In the genomic region with DNA sequence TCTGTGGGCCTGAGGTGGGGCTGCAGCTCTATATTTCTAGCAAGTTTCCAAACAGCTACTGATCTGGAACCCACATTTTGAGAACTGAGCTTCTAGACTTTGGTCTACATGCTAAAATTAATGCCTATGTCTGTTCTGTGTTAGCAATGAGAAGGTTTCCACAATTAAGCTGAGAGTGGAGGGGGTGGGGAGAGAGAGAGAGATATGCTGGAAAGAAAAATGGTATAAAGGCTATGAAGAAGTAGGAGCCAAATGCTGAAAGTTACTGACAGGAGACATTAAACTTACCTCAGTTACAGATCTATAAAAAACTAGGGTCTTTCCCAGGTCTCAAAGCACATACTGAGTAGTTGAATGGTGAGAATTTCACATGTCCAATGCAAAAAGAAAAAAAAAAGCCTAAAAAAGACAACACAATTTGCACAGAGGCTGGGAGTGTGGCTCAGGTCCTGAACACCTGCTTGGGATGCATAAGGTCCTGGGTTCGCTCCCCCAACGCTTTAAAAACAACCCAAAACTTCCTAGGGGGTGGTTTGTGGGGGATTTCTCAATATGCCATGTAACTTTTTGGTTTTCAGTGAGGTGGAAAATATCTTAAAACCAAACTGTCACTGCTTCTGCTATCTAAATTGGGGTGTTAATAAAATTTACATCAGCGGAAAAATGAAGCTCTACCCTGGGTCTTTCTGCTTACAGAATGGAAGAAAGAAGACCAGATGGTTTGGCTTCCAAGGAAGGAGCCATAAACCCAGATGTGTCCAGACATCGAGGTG, we compare ENCODE assay signal across 21 mouse cellular contexts. TPM values are rescaled to one million over a fixed set of nuclear protein-coding genes. Genes with fewer than 3 reads are reported as not detected.
DNase-seq lines count a peak whose midpoint lies in the region; ATAC-seq lines count a peak whose summit lies in the region.
"Had no signal": no experiment of that assay in that cellular context is flagged by ENCODE, and none has a peak within 500 bp of the region (broad histone marks: within the 10 kb centered on the region; RNA-seq: fewer than 3 reads in every experiment).

No protein-coding gene starts in this region.

- no peaks in the 10 kb centered on the region for H3K36me3 ChIP-seq in splenic B cell, adult 2 months (ENCODE audit: control insufficient read depth, insufficient read depth, low read length, poor library complexity, severe bottlenecking)
- H3K36me3 ChIP-seq in midbrain, embryonic 10.5 days = no peaks in the 10 kb centered on the region
- H3K36me3 ChIP-seq: embryonic facial prominence, embryonic 10.5 days; embryonic facial prominence, embryonic 12.5 days; forebrain, embryonic 15.5 days; G1E had no signal

- peaks cover 17% of the 10 kb centered on the region for H3K4me1 ChIP-seq in midbrain, embryonic 10.5 days

- no peak overlapping the region for H3K4me3 ChIP-seq in midbrain, embryonic 10.5 days
- H3K4me3 ChIP-seq: embryonic facial prominence, embryonic 10.5 days; embryonic facial prominence, embryonic 12.5 days; forebrain, embryonic 13.5 days; forebrain, embryonic 15.5 days had no signal

- peak; percentile 66 for DNase-seq in A20 (ENCODE audit: low read depth, low spot score)
- DNase-seq in B cell, adult 2 months = peak; percentile 24 to 37
- peak; percentile 56 for DNase-seq in splenic B cell, adult 2 months (ENCODE audit: low read depth, low spot score)
- DNase-seq in thymus, postnatal 25 days = no peak
- DNase-seq in layer of hippocampus, postnatal 25 days (ENCODE audit: extremely low spot score in 1 of 2, low spot score in 1 of 2) = no peak
- no peak for DNase-seq in midbrain, embryonic 10.5 days (ENCODE audit: low spot score)
- DNase-seq: adrenal gland, adult 8-10 months; cerebellum, adult 11-12 months; cerebellum, adult 2 months; cerebellum, adult 9-10 months; cerebellum, postnatal 10 days; cerebellum, postnatal 25 days; forebrain, postnatal 0 days had no signal

- H3K9me3 ChIP-seq in midbrain, embryonic 10.5 days (replicated peaks) = no peaks in the 10 kb centered on the region; the same call in 1 of the 2 replicates
- H3K9me3 ChIP-seq: embryonic facial prominence, embryonic 10.5 days; embryonic facial prominence, embryonic 12.5 days; forebrain, embryonic 13.5 days; forebrain, embryonic 15.5 days; G1E had no signal

- ATAC-seq in granulocyte monocyte progenitor cell, adult 5-6 weeks (replicated peaks; ENCODE audit: poor library complexity, severe bottlenecking) = peak; percentile 14; the same call in 1 of the 2 replicates
- ATAC-seq: activated CD4-positive, CD25-positive, alpha-beta regulatory T cell, adult 4 months; forebrain, embryonic 13.5 days; forebrain, embryonic 15.5 days; forebrain, postnatal 0 days; Patski had no signal

- no peaks in the 10 kb centered on the region for H3K27me3 ChIP-seq in splenic B cell, adult 2 months (ENCODE audit: control insufficient read depth, insufficient read depth, low read length, poor library complexity, severe bottlenecking)
- peaks cover 17% of the 10 kb centered on the region for H3K27me3 ChIP-seq in midbrain, embryonic 10.5 days (ENCODE audit: low read depth, poor library complexity, severe bottlenecking)
- H3K27me3 ChIP-seq: forebrain, embryonic 13.5 days; forebrain, embryonic 15.5 days; Patski had no signal

- 76% methylated on average over 4 of the region's 4 CpGs for WGBS in midbrain, embryonic 10.5 days

- no peak overlapping the region for H3K27ac ChIP-seq in midbrain, embryonic 10.5 days (replicated peaks)
- H3K27ac ChIP-seq: embryonic facial prominence, embryonic 10.5 days; embryonic facial prominence, embryonic 12.5 days; forebrain, embryonic 13.5 days; forebrain, embryonic 15.5 days had no signal

RNA-seq across cellular contexts. Expression of a gene that starts 50.9 kb away (rescaled TPM):
- total RNA-seq in granulocyte monocyte progenitor cell, adult 5-6 weeks (2014; fragmentation: Nextera tagmentation) = 1.7 and 2.1 TPM in 2 replicates
- 3.5 and 5.9 TPM in 2 replicates for total RNA-seq in granulocyte monocyte progenitor cell, adult 5-6 weeks (2017)
- total RNA-seq in layer of hippocampus, postnatal 25 days (2021) = 10 to 100 TPM; 82.5 to 98.5 TPM
- 1.8 and 1.9 TPM in 2 replicates for polyA plus RNA-seq in midbrain, embryonic 10.5 days (2016; fragmentation: Nextera tagmentation; extraction: Ambion mirVana)

Comparison
In these comparisons a context has a peak if more than half of its experiments do, and no peak if none do; other contexts are left out.
1. DNase-seq: peak in A20 (single experiment), B cell, adult 2 months (2 of 2) and splenic B cell, adult 2 months (single experiment); none in thymus, postnatal 25 days (single experiment), layer of hippocampus, postnatal 25 days (0 of 2) and midbrain, embryonic 10.5 days (single experiment).
2. RNA of a gene that starts 50.9 kb away (total RNA-seq): 82.5 to 98.5 TPM in layer of hippocampus, postnatal 25 days; 1.7 to 5.9 TPM in granulocyte monocyte progenitor cell, adult 5-6 weeks; every median in the first group is over 10 times any median in the second.